Mouse (Mus musculus) forebrain, embryonic 15.5 days (tissue): ENCODE data around the gene Tbx19. TPM values are rescaled to one million over a fixed set of nuclear protein-coding genes. Genes with fewer than 3 reads are reported as not detected.
A peak's percentile ranks its signal among the peaks of the same experiment; 100 is the strongest.

Experiments used
- ATAC-seq: fragments of 200-750 bp; cut with Nextera tagmentation; replicated peaks from 2 replicates; pipeline ENCODE4 v1.8.0; 2017; ENCODE audit warnings: mild to moderate bottlenecking, moderate TSS enrichment, moderate library complexity
- H3K27ac ChIP-seq: fragments of 300-500 bp; sonication (generic); replicated peaks from 2 replicates; pipeline ENCODE4 v1.5.1; 2015; ENCODE audit warnings: mild to moderate bottlenecking, inconsistent platforms
- H3K27me3 ChIP-seq: fragments of 300-500 bp; sonication (generic); 2 replicates; pipeline ENCODE4 v1.6.1; 2015; ENCODE audit warnings: inconsistent platforms
- H3K36me3 ChIP-seq: fragments of 300-500 bp; sonication (generic); 2 replicates; pipeline ENCODE4 v1.6.1; 2015; ENCODE audit warnings: mild to moderate bottlenecking, inconsistent platforms
- H3K4me1 ChIP-seq: fragments of 300-500 bp; sonication (generic); 2 replicates; pipeline ENCODE4 v1.6.1; 2015; ENCODE audit warnings: inconsistent platforms
- H3K4me2 ChIP-seq: fragments of 300-500 bp; sonication (generic); replicated peaks from 2 replicates; pipeline ENCODE4 v1.6.1; 2015; ENCODE audit warnings: mild to moderate bottlenecking, inconsistent platforms
- H3K4me3 ChIP-seq: fragments of 300-500 bp; sonication (generic); 2 replicates; pipeline ENCODE4 v1.5.1; 2015; ENCODE audit warnings: mild to moderate bottlenecking, inconsistent platforms
- H3K9ac ChIP-seq: fragments of 300-500 bp; sonication (generic); replicated peaks from 2 replicates; pipeline ENCODE4 v1.6.1; 2015; ENCODE audit warnings: mild to moderate bottlenecking, inconsistent platforms
- H3K9me3 ChIP-seq: fragments of 300-500 bp; sonication (generic); 2 replicates; pipeline ENCODE4 v1.6.1; 2016; ENCODE audit warnings: inconsistent platforms
- WGBS: fragments of 180-500 bp; shearing (Covaris S2); methylation state at CpG from one replicate; pipeline ENCODE4 v1.1.7; 2015; ENCODE audit warnings: mixed read lengths; 5-methylcytosine and 5-hydroxymethylcytosine counted together
- polyA plus RNA-seq: library from polyadenylated mRNA; unstranded; fragments of >200 nt; fragmentation: Nextera tagmentation; extraction: Ambion mirVana; gene quantifications from 2 replicates; pipeline ENCODE4 v1.2.1, GENCODE M21; 2015

Gene Tbx19
- polyA plus RNA-seq, 1 experiment from 2014 or later: 0.10 TPM

DNA sequence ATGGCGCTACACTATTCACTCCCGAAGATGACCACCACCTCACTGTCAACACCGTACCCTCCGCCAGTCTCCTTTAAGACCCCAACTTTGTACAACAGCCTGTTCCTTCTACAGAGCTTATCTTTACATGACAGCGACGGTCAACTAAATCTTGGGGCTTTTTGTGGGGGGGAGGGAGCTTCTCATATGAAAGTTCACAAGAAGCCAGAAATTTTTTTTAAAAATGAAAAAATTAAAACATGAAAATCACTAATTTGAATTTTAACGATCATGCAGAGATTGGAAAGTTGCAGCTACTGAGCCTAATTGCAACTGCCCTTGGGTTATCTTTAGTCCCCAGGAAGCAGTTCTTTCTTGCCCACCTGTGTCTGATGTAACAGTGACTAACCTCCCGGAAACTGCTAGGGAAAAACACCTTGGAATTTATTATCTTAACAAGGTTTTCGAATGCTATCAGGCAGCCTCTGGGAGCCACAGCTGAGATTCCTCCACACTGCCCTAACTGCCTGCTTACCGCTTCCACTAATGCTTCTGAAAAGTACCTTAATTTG lies 32.2 kb upstream of the Tbx19 start:
- Histone ChIP-seq H3K4me2 (no peak overlapping the region), H3K9ac (no peak overlapping the region), H3K27ac (no peak overlapping the region), H3K4me3 (no peak overlapping the region), H3K27me3 (no peaks in the 10 kb centered on the region), H3K4me1 (peaks cover 18% of the 10 kb centered on the region), H3K9me3 (no peaks in the 10 kb centered on the region), H3K36me3 (no peaks in the 10 kb centered on the region)
- no peak for ATAC-seq
- whole genome bisulfite sequencing: 83% methylated on average over 10 of the region's 10 CpGs

DNA sequence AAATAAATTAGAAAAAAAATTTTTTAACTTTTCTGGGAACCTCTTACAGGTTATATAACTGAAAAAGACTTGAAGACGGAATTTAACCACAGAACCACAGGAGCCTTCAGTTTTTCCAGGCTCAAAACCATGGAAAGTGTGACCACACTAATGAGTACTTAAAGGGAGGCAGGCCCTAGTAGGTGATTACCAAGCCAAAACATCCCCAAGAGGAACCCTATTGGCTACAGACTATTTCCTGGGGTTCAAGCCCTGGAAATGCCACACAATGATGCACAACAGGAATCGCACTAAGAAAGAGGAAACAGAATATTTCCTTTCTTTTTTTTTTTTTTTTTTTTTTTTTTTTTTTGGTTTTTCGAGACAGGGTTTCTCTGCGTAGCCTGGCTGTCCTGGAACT lies 31.5 kb upstream of the Tbx19 start:
- Histone ChIP-seq H3K27ac (no peak overlapping the region), H3K27me3 (no peaks in the 10 kb centered on the region), H3K4me3 (no peak overlapping the region), H3K4me2 (no peak overlapping the region), H3K9ac (no peak overlapping the region), H3K9me3 (no peaks in the 10 kb centered on the region), H3K4me1 (peaks cover 21% of the 10 kb centered on the region), H3K36me3 (no peaks in the 10 kb centered on the region)
- whole genome bisulfite sequencing: 88% methylated on average over 4 of the region's 4 CpGs
- no peak for ATAC-seq

- 36% methylated on average over 13 of the region's 13 CpGs for WGBS
- Histone ChIP-seq H3K4me2 (no peak overlapping the region), H3K36me3 (no peaks in the 10 kb centered on the region), H3K4me1 (peaks cover 23% of the 10 kb centered on the region), H3K4me3 (no peak overlapping the region), H3K27me3 (no peaks in the 10 kb centered on the region), H3K9ac (no peak overlapping the region), H3K9me3 (no peaks in the 10 kb centered on the region), H3K27ac (no peak overlapping the region)
- no peak for ATAC-seq
Measured at GRCm38 (mm10) chr1:165191611-165192010, 31.0 kb upstream of the Tbx19 start.

GRCm38 (mm10) chr1:165190571-165191273 lies 30.1 kb upstream of the Tbx19 start:
- no peaks in the 10 kb centered on the region for H3K27me3 ChIP-seq
- no peak for ATAC-seq
- H3K4me2 ChIP-seq: no peak overlapping the region
- H3K36me3 ChIP-seq: no peaks in the 10 kb centered on the region
- no peaks in the 10 kb centered on the region for H3K9me3 ChIP-seq
- H3K9ac ChIP-seq: no peak overlapping the region
- no peak overlapping the region for H3K27ac ChIP-seq
- H3K4me1 ChIP-seq: peaks cover 25% of the 10 kb centered on the region
- no peak overlapping the region for H3K4me3 ChIP-seq
- WGBS: 92% methylated on average over 10 of the region's 10 CpGs

DNA sequence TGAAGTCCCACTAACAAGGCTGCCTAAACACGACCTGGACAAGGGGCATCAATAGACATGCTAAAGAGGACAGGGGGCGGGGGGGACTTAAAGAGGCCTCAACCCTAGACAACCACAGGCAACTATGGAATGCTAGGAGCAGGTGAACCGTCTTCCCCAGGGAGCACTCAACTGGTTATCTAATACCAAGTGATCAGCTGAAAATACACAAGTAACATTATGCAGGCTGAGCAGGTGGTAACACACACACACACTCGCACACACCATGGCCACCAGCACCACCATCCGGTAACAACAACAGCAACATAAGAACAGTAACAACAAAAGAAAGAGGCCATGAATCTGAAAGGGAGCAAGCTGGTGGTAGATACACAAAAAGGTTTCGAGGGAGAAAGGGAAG lies 29.5 kb upstream of the Tbx19 start:
- no peaks in the 10 kb centered on the region for H3K27me3 ChIP-seq
- H3K9ac ChIP-seq: no peak overlapping the region
- no peak for ATAC-seq
- no peaks in the 10 kb centered on the region for H3K9me3 ChIP-seq
- no peak overlapping the region for H3K4me2 ChIP-seq
- H3K4me1 ChIP-seq: peaks cover 23% of the 10 kb centered on the region
- 75% methylated on average over 6 of the region's 6 CpGs for WGBS
- H3K36me3 ChIP-seq: no peaks in the 10 kb centered on the region
- no peak overlapping the region for H3K27ac ChIP-seq
- H3K4me3 ChIP-seq: no peak overlapping the region

DNA sequence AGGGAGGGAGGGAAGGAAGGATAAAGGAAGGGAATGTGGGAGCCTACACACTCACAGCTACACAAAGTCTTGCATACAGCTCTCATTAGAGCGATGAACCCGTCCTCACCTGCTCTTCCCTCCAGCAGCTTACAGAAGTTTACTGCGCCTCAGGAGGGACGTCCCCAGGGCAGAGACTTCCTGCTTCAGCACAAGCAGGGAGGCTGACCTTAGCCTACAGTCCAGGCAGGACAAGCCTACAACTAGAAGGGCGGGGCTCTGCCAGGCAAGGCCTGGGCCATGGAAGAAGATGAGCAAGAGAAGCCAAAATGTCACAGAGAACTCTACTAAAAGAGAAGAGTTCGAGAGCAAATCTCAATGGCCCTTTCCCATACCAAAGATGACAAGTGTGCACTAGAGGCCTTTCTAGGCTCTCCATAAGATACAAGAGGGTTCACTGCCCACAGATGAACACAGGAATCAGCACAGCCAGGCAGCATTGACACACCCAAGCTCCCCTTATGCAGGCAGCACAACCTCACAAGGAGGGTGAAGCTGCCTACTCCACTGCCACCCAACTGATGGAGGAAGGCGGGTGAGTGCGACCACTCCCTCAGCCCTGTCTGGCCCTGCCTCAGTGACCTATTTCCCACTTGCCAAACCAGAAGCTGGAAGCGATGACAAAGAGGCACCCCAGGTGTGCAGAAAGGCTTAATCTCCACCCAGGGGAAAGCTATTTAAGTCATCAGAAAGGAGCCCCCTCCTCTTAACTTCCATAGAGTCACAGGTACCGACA lies 28.4 kb upstream of the Tbx19 start:
- no peak for ATAC-seq
- no peak overlapping the region for H3K9ac ChIP-seq
- H3K27me3 ChIP-seq: no peaks in the 10 kb centered on the region
- H3K4me3 ChIP-seq: no peak overlapping the region
- no peaks in the 10 kb centered on the region for H3K36me3 ChIP-seq
- WGBS: 80% methylated on average over 10 of the region's 10 CpGs
- H3K4me2 ChIP-seq: no peak overlapping the region
- H3K27ac ChIP-seq: no peak overlapping the region
- no peaks in the 10 kb centered on the region for H3K9me3 ChIP-seq
- H3K4me1 ChIP-seq: peaks cover 15% of the 10 kb centered on the region

DNA sequence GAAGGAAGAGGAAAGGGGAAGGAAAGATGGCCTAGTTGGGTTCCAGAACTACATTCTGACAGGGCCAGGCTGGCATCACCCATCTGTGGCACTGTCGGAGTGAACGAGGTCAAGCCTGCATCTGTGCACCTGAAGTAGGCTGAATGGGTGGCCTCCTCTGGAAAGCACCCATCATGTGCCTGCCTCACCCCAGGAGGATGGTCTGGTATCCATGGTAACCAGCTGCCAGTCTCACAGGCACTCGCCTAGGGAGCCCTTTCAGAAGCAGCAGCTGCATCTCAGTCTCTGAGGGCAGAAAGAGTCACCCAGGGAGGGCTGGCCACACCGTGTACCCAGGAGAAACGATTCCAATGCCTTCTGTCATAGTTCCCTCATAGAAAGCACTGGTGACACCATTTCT lies 26.8 kb upstream of the Tbx19 start:
- Histone ChIP-seq H3K9ac (no peak overlapping the region), H3K4me3 (no peak overlapping the region), H3K27me3 (no peaks in the 10 kb centered on the region), H3K4me2 (no peak overlapping the region), H3K9me3 (no peaks in the 10 kb centered on the region), H3K27ac (no peak overlapping the region), H3K36me3 (no peaks in the 10 kb centered on the region), H3K4me1 (peaks cover 10% of the 10 kb centered on the region; the same call in 1 of the 2 replicates)
- ATAC-seq: peak; percentile 41
- WGBS: 42% methylated on average over 5 of the region's 5 CpGs

DNA sequence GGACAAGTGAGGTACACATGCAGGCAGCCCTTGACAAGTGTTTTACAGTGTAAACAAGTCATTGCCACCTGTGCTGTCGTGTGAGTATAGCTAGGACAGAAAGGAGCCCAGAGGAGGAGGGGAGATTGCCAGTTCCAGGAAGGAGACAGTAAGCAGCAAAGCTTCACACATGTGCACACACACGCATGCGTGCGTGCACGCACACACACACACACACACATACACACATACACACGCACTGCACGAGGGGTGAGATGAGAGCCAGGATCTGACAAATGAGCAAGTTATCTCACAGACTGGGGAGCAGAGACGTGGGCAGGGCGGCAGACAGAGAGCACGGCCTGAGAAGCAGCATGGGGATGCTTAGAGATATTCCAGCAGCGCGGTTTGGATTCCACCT lies 25.9 kb upstream of the Tbx19 start:
- Histone ChIP-seq H3K9me3 (no peaks in the 10 kb centered on the region), H3K4me3 (no peak overlapping the region), H3K27me3 (no peaks in the 10 kb centered on the region), H3K9ac (no peak overlapping the region), H3K36me3 (no peaks in the 10 kb centered on the region), H3K4me2 (no peak overlapping the region), H3K27ac (no peak overlapping the region), H3K4me1 (peaks cover 7% of the 10 kb centered on the region; the same call in 1 of the 2 replicates)
- WGBS: 80% methylated on average over 12 of the region's 12 CpGs
- no peak for ATAC-seq

DNA sequence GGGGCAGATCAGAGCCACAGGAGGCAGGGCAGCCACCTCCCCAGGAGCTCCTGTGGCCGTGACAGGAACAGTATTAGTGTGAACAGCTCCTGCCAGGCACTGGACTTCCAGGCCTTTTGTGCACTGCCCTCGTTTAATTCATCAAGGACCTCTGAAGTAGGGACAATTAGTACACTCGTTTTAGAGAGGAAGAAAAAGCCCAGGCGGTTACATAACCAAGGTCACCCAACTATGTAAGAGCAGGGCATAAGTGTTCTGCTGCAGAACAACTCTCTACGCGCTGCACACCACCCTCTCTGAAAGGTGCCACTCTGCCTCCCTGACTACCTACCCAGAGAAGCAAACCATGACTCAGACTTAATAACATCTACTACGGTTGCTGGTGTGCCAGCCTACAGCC lies 24.5 kb upstream of the Tbx19 start:
- Histone ChIP-seq H3K4me1 (0 out of 2 replicates have a peak, but pooled peaks cover 7% of the 10 kb centered on the region), H3K4me2 (no peak overlapping the region), H3K9me3 (no peaks in the 10 kb centered on the region), H3K36me3 (no peaks in the 10 kb centered on the region), H3K4me3 (no peak overlapping the region), H3K27ac (no peak overlapping the region), H3K9ac (no peak overlapping the region), H3K27me3 (no peaks in the 10 kb centered on the region)
- no peak for ATAC-seq
- 38% methylated on average over 7 of the region's 7 CpGs for WGBS

GRCm38 (mm10) chr1:165184178-165184577 lies 23.6 kb upstream of the Tbx19 start:
- Histone ChIP-seq H3K27me3 (no peaks in the 10 kb centered on the region), H3K9ac (no peak overlapping the region), H3K27ac (no peak overlapping the region), H3K4me2 (no peak overlapping the region), H3K9me3 (no peaks in the 10 kb centered on the region), H3K36me3 (no peaks in the 10 kb centered on the region), H3K4me3 (no peak overlapping the region), H3K4me1 (0 out of 2 replicates have a peak, but pooled peaks cover 7% of the 10 kb centered on the region)
- ATAC-seq: no peak
- 88% methylated on average over 3 of the region's 3 CpGs for WGBS

DNA sequence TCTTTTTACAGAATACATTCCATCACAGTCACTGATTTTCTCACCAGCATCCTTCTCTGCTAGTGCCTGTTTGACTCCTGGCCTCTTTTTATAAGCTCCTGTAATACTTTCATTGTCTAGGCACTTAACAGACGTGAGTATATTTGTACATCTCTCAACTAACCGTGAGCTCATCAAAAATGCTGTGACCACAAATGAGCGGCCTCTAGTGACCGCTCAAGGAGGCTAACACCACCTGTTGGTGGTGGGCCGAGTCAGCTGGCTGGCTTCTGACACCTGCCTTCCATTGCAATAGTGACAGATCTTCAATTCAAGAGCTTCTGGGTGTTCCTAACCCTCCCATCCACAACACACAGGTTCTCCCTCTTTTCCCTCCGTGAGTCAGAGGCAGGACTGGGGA lies 22.8 kb upstream of the Tbx19 start:
- ATAC-seq: no peak
- WGBS: 82% methylated on average over 6 of the region's 6 CpGs
- Histone ChIP-seq H3K9ac (no peak overlapping the region), H3K4me1 (0 out of 2 replicates have a peak, but pooled peaks cover 7% of the 10 kb centered on the region), H3K4me2 (no peak overlapping the region), H3K27ac (no peak overlapping the region), H3K27me3 (no peaks in the 10 kb centered on the region), H3K4me3 (no peak overlapping the region), H3K36me3 (no peaks in the 10 kb centered on the region), H3K9me3 (no peaks in the 10 kb centered on the region)

DNA sequence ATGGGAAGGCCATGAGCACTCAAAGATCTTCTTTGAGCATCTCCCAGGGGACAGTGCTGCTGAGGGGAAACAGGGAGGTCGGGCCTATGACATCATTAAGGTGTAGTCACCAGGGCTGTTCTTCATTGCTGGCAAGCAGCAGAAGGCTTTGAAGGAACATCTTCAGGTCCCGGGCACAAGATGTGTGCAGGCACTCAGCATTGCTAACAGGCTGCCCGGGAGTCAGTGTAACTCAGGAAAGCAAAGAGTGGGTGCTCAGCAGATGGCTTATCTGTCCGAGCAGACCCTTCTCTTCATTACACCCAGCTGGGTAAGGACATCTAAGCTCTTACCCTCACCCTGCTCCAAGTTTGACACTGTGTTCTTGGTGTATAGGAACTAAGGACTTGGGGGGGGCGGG lies 18.7 kb upstream of the Tbx19 start:
- no peaks in the 10 kb centered on the region for H3K4me1 ChIP-seq
- H3K27me3 ChIP-seq: no peaks in the 10 kb centered on the region
- no peak overlapping the region for H3K27ac ChIP-seq
- no peak overlapping the region for H3K9ac ChIP-seq
- 75% methylated on average over 5 of the region's 5 CpGs for WGBS
- ATAC-seq: no peak
- H3K4me3 ChIP-seq: no peak overlapping the region
- no peak overlapping the region for H3K4me2 ChIP-seq
- H3K9me3 ChIP-seq: no peaks in the 10 kb centered on the region
- H3K36me3 ChIP-seq: no peaks in the 10 kb centered on the region
